Mouse (Mus musculus) embryonic stem cell, embryonic (primary cell): Measurements from ENCODE around the gene Dlg1.

Source experiments
- CTCF ChIA-PET, 4 experiments: fragments of 300-600 bp in 2 of 4; fragments of 350-600 bp in 2 of 4; sonication (Branson Sonifier 250); formaldehyde crosslinking; loops; one replicate each; lab custom pipeline; 2022; ENCODE audit warnings: inconsistent platforms in 2 of 4; lab: Charles Lee
- POLR2A ChIA-PET, 4 experiments: fragments of 300-600 bp in 2 of 4; fragments of 350-600 bp in 2 of 4; sonication (Branson Sonifier 250); formaldehyde crosslinking; loops; one replicate each; lab custom pipeline; 2022; ENCODE audit warnings: antibody characterized with exemption in 4 of 4, inconsistent platforms in 1 of 4; lab: Charles Lee

The Dlg1 gene

GRCm38 (mm10) chr16:31898546-31899326 is 235.5 kb downstream of the Dlg1 start:
- ChIA-PET CTCF (interaction anchor here in 1 of 4 experiments (1.2 kb wide), 1 partner anchor 20 kb away, joined by 5 read pairs; no protein-coding TSS in a partner anchor), POLR2A (interaction anchor here in 1 of 4 experiments (0.5 to 1.9 kb wide), 7 partner anchors 8 to 1491 kb away, joined by 3 to 8 read pairs (median 3); partner anchors contain the start of gene Senp5)

- ChIA-PET POLR2A (interaction anchor here in 3 of 4 experiments (0.5 to 1.7 kb wide), 4 partner anchors 12 to 398 kb away, joined by 3 read pairs; no protein-coding TSS in a partner anchor), CTCF (interaction anchor here in 2 of 4 experiments (0.5 to 1.2 kb wide), 4 partner anchors 12 to 94 kb away, joined by 3 to 4 read pairs (median 3); no protein-coding TSS in a partner anchor)
Observed at GRCm38 (mm10) chr16:31901886-31902285, 238.6 kb downstream of the Dlg1 start.

- CTCF ChIA-PET, result interaction anchor here in 1 of 4 experiments (1.1 kb wide), 1 partner anchor 15 kb away, joined by 3 read pairs; no protein-coding TSS in a partner anchor
- POLR2A ChIA-PET, result interaction anchor here in 2 of 4 experiments (0.6 to 1.7 kb wide), 2 partner anchors 15 to 339 kb away, joined by 3 read pairs; no protein-coding TSS in a partner anchor
Observed at GRCm38 (mm10) chr16:31903239-31903638, 240.0 kb downstream of the Dlg1 start.

- POLR2A ChIA-PET, result interaction anchor here (0.6 to 2.2 kb wide), 19 partner anchors 8 to 634 kb away, joined by 3 to 10 read pairs (median 3); partner anchors contain the start of gene Meltf (in 3 of the 4)
- CTCF ChIA-PET, result interaction anchor here (0.5 to 4.3 kb wide), 68 partner anchors 8 to 941 kb away, joined by 3 to 57 read pairs (median 4); partner anchors contain the start of genes Meltf (in 3 of the 4) and Pigz (in 2 of the 4)
Observed at GRCm38 (mm10) chr16:31905331-31905730, 242.1 kb downstream of the Dlg1 start.

- POLR2A ChIA-PET, result interaction anchor here (0.6 to 3.2 kb wide), 26 partner anchors 8 to 665 kb away, joined by 3 to 10 read pairs (median 3); partner anchors contain the start of genes Meltf (in 3 of the 4) and Ubxn7 (in 1 of the 4)
- CTCF ChIA-PET, result interaction anchor here (0.5 to 4.3 kb wide), 77 partner anchors 9 to 942 kb away, joined by 3 to 57 read pairs (median 4); partner anchors contain the start of genes Meltf (in 3 of the 4) and Pigz (in 2 of the 4)
Observed at GRCm38 (mm10) chr16:31905891-31906825, 242.9 kb downstream of the Dlg1 start.

GRCm38 (mm10) chr16:31906896-31907295 is 243.7 kb downstream of the Dlg1 start:
- CTCF ChIA-PET, result interaction anchor here in 3 of 4 experiments (0.6 to 4.3 kb wide), 18 partner anchors 10 to 463 kb away, joined by 3 to 57 read pairs (median 6); partner anchors contain the start of genes Meltf (in 1 of the 3) and Pigz (in 1 of the 3)
- POLR2A ChIA-PET, result interaction anchor here in 3 of 4 experiments (0.6 to 3.2 kb wide), 14 partner anchors 8 to 666 kb away, joined by 3 to 8 read pairs (median 3); partner anchors contain the start of genes Meltf (in 1 of the 3) and Ubxn7 (in 1 of the 3)

- ChIA-PET CTCF (interaction anchor here (0.5 to 2.6 kb wide), 7 partner anchors 9 to 245 kb away, joined by 3 to 8 read pairs (median 5); partner anchors contain the start of genes Dlg1 (in 1 of the 4) and Meltf (in 1 of the 4)), POLR2A (interaction anchor here in 3 of 4 experiments (0.6 to 3.2 kb wide), 10 partner anchors 16 to 1778 kb away, joined by 3 to 8 read pairs (median 4); partner anchors contain the start of gene Dlg1 (in 1 of the 3))
Observed at GRCm38 (mm10) chr16:31908959-31909358, 245.7 kb downstream of the Dlg1 start.

- CTCF ChIA-PET, result interaction anchor here in 2 of 4 experiments (0.6 to 1.7 kb wide), 5 partner anchors 21 to 124 kb away, joined by 3 to 9 read pairs (median 4); partner anchors contain the start of gene Meltf (in 2 of the 2)
- POLR2A ChIA-PET, result interaction anchor here in 3 of 4 experiments (0.7 to 1.6 kb wide), 7 partner anchors 11 to 282 kb away, joined by 3 to 6 read pairs (median 3); no protein-coding TSS in a partner anchor
Observed at GRCm38 (mm10) chr16:31910281-31910847, 247.1 kb downstream of the Dlg1 start.

- POLR2A ChIA-PET, result interaction anchor here in 2 of 4 experiments (1.0 to 1.6 kb wide), 9 partner anchors 11 to 733 kb away, joined by 3 to 10 read pairs (median 3); partner anchors contain the start of gene Meltf (in 1 of the 2)
- CTCF ChIA-PET, result interaction anchor here (0.5 to 3.0 kb wide), 28 partner anchors 9 to 725 kb away, joined by 3 to 31 read pairs (median 5); partner anchors contain the start of genes Meltf (in 3 of the 4) and Pigz (in 2 of the 4)
Observed at GRCm38 (mm10) chr16:31917776-31918175, 254.5 kb downstream of the Dlg1 start.

- CTCF ChIA-PET, result interaction anchor here (0.5 to 3.0 kb wide), 52 partner anchors 8 to 725 kb away, joined by 3 to 31 read pairs (median 4); partner anchors contain the start of genes Meltf (in 4 of the 4) and Pigz (in 3 of the 4)
- POLR2A ChIA-PET, result interaction anchor here in 2 of 4 experiments (0.8 to 1.6 kb wide), 14 partner anchors 12 to 733 kb away, joined by 3 to 10 read pairs (median 3); partner anchors contain the start of genes Meltf (in 1 of the 2) and Pak2 (in 1 of the 2)
Observed at GRCm38 (mm10) chr16:31918248-31918724, 255.0 kb downstream of the Dlg1 start.

GRCm38 (mm10) chr16:31924368-31924767 is 261.1 kb downstream of the Dlg1 start:
- ChIA-PET CTCF (interaction anchor here in 2 of 4 experiments (0.8 to 5.8 kb wide), 5 partner anchors 19 to 466 kb away, joined by 3 to 24 read pairs (median 3); no protein-coding TSS in a partner anchor), POLR2A (interaction anchor here in 3 of 4 experiments (0.5 to 1.6 kb wide), 10 partner anchors 8 to 425 kb away, joined by 3 to 6 read pairs (median 3); partner anchors contain the start of genes Pigz (in 1 of the 3) and Senp5 (in 1 of the 3))
